Mouse (Mus musculus): ENCODE measurements around the gene Olfr1438-ps1. TPM values are rescaled to one million over a fixed set of nuclear protein-coding genes. Genes with fewer than 3 reads are reported as not detected.
"Not testable (repeated sequence)": the region's sequence is repeated elsewhere in the genome, so short reads cannot be mapped to it uniquely, and the experiment has no call there.

The Olfr1438-ps1 gene
- total and polyA plus RNA-seq, 3 experiments = not detected

GRCm38 (mm10) chr19:12373004-12373403 is 37.3 kb upstream of the Olfr1438-ps1 start:
- no peak overlapping the region for H3K4me2 ChIP-seq (ENCODE audit: insufficient read depth, low read depth, poor library complexity, severe bottlenecking)
- H3K27ac ChIP-seq (ENCODE audit: insufficient read depth, low read depth) = no peak overlapping the region
- H3K79me2 ChIP-seq (replicated peaks; ENCODE audit: control insufficient read depth, extremely low read depth, insufficient read depth, poor library complexity, severe bottlenecking) = no peaks in the 10 kb centered on the region
- TF ChIP-seq RCOR1 (conservative IDR thresholded peaks at IDR 0.05; ENCODE audit: low read depth, low read length) (no peak), MXI1 (IDR thresholded peaks at IDR 0.05; ENCODE audit: low read depth, low read length) (no peak), USF2 (conservative IDR thresholded peaks at IDR 0.05; ENCODE audit: low read depth, low read length) (no peak), E2F4 (IDR thresholded peaks at IDR 0.05; ENCODE audit: insufficient replicate concordance, low read depth, low read length) (no peak), ZMIZ1 (IDR thresholded peaks at IDR 0.05; ENCODE audit: low read depth, low read length) (no peak), ELF1 (IDR thresholded peaks at IDR 0.05; ENCODE audit: low read depth, low read length) (no peak)
- H3K36me3 ChIP-seq (replicated peaks in 1 of 2; ENCODE audit: control insufficient read depth in 1 of 2, insufficient read depth in 1 of 2, low read length in 1 of 2) = no peaks in the 10 kb centered on the region
- H3K27me3 ChIP-seq (replicated peaks) = no peaks in the 10 kb centered on the region
- no peak overlapping the region for H3K9ac ChIP-seq (ENCODE audit: insufficient read depth, low read depth)
- no peak for DNase-seq (ENCODE audit: extremely low read depth)
- dilution Hi-C loops (cut with MboI; ENCODE audit: extremely low pct_ligation_motif_present, extremely low pct_unique_long_range_greater_than_20kb, low sequenced_read_pairs) = no loop called here
- no peak overlapping the region for H3K4me3 ChIP-seq (replicated peaks in 1 of 3; ENCODE audit: low read depth in 2 of 3, low read length in 2 of 3, poor library complexity in 1 of 3)
- in situ Hi-C loops (cut with MboI; ENCODE audit: low pct_ligation_motif_present, low pct_unique_long_range_greater_than_20kb, low sequenced_read_pairs) = no loop called here
- no peaks in the 10 kb centered on the region for H3K9me3 ChIP-seq (replicated peaks; ENCODE audit: low read length)
- H3K4me1 ChIP-seq (ENCODE audit: control insufficient read depth in 1 of 2, insufficient read depth in 2 of 2) = no peaks in the 10 kb centered on the region

GRCm38 (mm10) chr19:12325001-12325400 is 10.7 kb downstream of the Olfr1438-ps1 start, which contains the start of gene Olfr1437:
TSS of gene Olfr1437 (minus strand) at chr19:12325101.
- dilution Hi-C loops (cut with MboI; ENCODE audit: extremely low pct_ligation_motif_present, extremely low pct_unique_long_range_greater_than_20kb, low sequenced_read_pairs) = no loop called here
- no peaks in the 10 kb centered on the region for H3K79me2 ChIP-seq (replicated peaks; ENCODE audit: control insufficient read depth, extremely low read depth, insufficient read depth, poor library complexity, severe bottlenecking)
- in situ Hi-C loops (cut with MboI; ENCODE audit: low pct_ligation_motif_present, low pct_unique_long_range_greater_than_20kb, low sequenced_read_pairs) = no loop called here

GRCm38 (mm10) chr19:12299030-12299429 is 36.7 kb downstream of the Olfr1438-ps1 start, which contains the start of gene Olfr1436:
TSS of gene Olfr1436 (minus strand) at chr19:12299130.
- H3K4me2 ChIP-seq (ENCODE audit: insufficient read depth, low read depth, poor library complexity, severe bottlenecking); H3K36me3 ChIP-seq (replicated peaks in 1 of 2; ENCODE audit: control insufficient read depth in 1 of 2, insufficient read depth in 1 of 2, low read length in 1 of 2); H3K27ac ChIP-seq (ENCODE audit: insufficient read depth, low read depth); dilution Hi-C loops (cut with MboI; ENCODE audit: extremely low pct_ligation_motif_present, extremely low pct_unique_long_range_greater_than_20kb, low sequenced_read_pairs); H3K27me3 ChIP-seq (replicated peaks); H3K9ac ChIP-seq (ENCODE audit: insufficient read depth, low read depth); in situ Hi-C loops (cut with MboI; ENCODE audit: low pct_ligation_motif_present, low pct_unique_long_range_greater_than_20kb, low sequenced_read_pairs); H3K4me3 ChIP-seq (replicated peaks in 1 of 3; ENCODE audit: low read depth in 2 of 3, low read length in 2 of 3, poor library complexity in 1 of 3); DNase-seq (ENCODE audit: extremely low read depth); H3K4me1 ChIP-seq (ENCODE audit: control insufficient read depth in 1 of 2, insufficient read depth in 2 of 2); H3K9me3 ChIP-seq (replicated peaks; ENCODE audit: low read length); H3K79me2 ChIP-seq (replicated peaks; ENCODE audit: control insufficient read depth, extremely low read depth, insufficient read depth, poor library complexity, severe bottlenecking): not testable (repeated sequence)

More at GRCm38 (mm10) chr19:12325001-12325400, 10.7 kb downstream of the Olfr1438-ps1 start, which contains the start of gene Olfr1437:
- H3K9ac ChIP-seq (ENCODE audit: insufficient read depth, low read depth) = no peak within 1 kb of the TSS
- TF ChIP-seq E2F4 (IDR thresholded peaks at IDR 0.05; ENCODE audit: insufficient replicate concordance, low read depth, low read length) (no peak), MAFK (IDR thresholded peaks at IDR 0.05; ENCODE audit: insufficient replicate concordance, low read length) (no peak), RAD21 (IDR thresholded peaks at IDR 0.05; ENCODE audit: low read depth, low read length) (no peak), EP300 (IDR thresholded peaks at IDR 0.05; ENCODE audit: low read length) (no peak), BHLHE40 (IDR thresholded peaks at IDR 0.05; ENCODE audit: low read depth, low read length) (no peak), MYC (IDR thresholded peaks at IDR 0.05; ENCODE audit: low read depth, low read length) (no peak), MEF2A (IDR thresholded peaks at IDR 0.05; ENCODE audit: borderline replicate concordance, low read depth, low read length) (no peak), POLR2AphosphoS2 (IDR thresholded peaks at IDR 0.05; ENCODE audit: low read depth, low read length) (no peak), CHD1 (IDR thresholded peaks at IDR 0.05; ENCODE audit: low read depth, low read length) (no peak), IRF4 (IDR thresholded peaks at IDR 0.05; ENCODE audit: low read depth, low read length) (no peak), UBTF (IDR thresholded peaks at IDR 0.05; ENCODE audit: low read depth, low read length) (no peak), SIN3A (IDR thresholded peaks at IDR 0.05; ENCODE audit: low read length) (no peak), USF1 (IDR thresholded peaks at IDR 0.05; ENCODE audit: low read depth, low read length) (no peak), NRF1 (IDR thresholded peaks at IDR 0.05; ENCODE audit: low read depth, low read length) (no peak), ZMIZ1 (IDR thresholded peaks at IDR 0.05; ENCODE audit: low read depth, low read length) (no peak)
- no peak for DNase-seq (ENCODE audit: extremely low read depth)
- no peaks in the 10 kb centered on the region for H3K4me1 ChIP-seq (ENCODE audit: control insufficient read depth in 1 of 2, insufficient read depth in 2 of 2)
- H3K4me3 ChIP-seq (replicated peaks in 1 of 3; ENCODE audit: low read depth in 2 of 3, low read length in 2 of 3, poor library complexity in 1 of 3) = no peak within 1 kb of the TSS
- H3K36me3 ChIP-seq (replicated peaks in 1 of 2; ENCODE audit: control insufficient read depth in 1 of 2, insufficient read depth in 1 of 2, low read length in 1 of 2) = no peaks in the 10 kb centered on the region
- no peak within 1 kb of the TSS for H3K4me2 ChIP-seq (ENCODE audit: insufficient read depth, low read depth, poor library complexity, severe bottlenecking)
- H3K27me3 ChIP-seq (replicated peaks) = no peaks in the 10 kb centered on the region
- no peaks in the 10 kb centered on the region for H3K9me3 ChIP-seq (replicated peaks; ENCODE audit: low read length)
- no peak within 1 kb of the TSS for H3K27ac ChIP-seq (ENCODE audit: insufficient read depth, low read depth)
